Mouse (Mus musculus) liver, adult 2 months (tissue): Measurements from ENCODE around the gene Ankrd44. TPM values are rescaled to one million over a fixed set of nuclear protein-coding genes. Genes with fewer than 3 reads are reported as not detected.

Source experiments
- DNase-seq: peaks from one replicate; pipeline ENCODE4 v3.0.0-alpha.2; 2011; ENCODE audit warnings: low read depth, low spot score; ENCODE audit errors: extremely low read depth
- H3K27ac ChIP-seq: fragments of 200-500 bp; replicated peaks from 2 replicates; pipeline ENCODE4 v1.5.1; 2012; ENCODE audit warnings: low read depth, mild to moderate bottlenecking, control low read depth, inconsistent platforms, low read length; ENCODE audit not compliant: insufficient read depth
- H3K27me3 ChIP-seq: fragments of 200-500 bp; 2 replicates; pipeline ENCODE4 v1.6.1; 2012; ENCODE audit warnings: mild to moderate bottlenecking, moderate library complexity, low read length, inconsistent platforms; ENCODE audit not compliant: control insufficient read depth, insufficient read depth
- H3K36me3 ChIP-seq: fragments of 200-500 bp; 2 replicates; pipeline ENCODE4 v1.6.1; 2012; ENCODE audit warnings: low read length, inconsistent platforms; ENCODE audit not compliant: control insufficient read depth, insufficient read depth
- H3K4me1 ChIP-seq: fragments of 200-500 bp; 2 replicates; pipeline ENCODE4 v1.6.1; 2011; ENCODE audit warnings: low read length; ENCODE audit not compliant: control insufficient read depth, insufficient read depth
- H3K4me3 ChIP-seq: fragments of 200-500 bp; 2 replicates; pipeline ENCODE4 v1.5.1; 2011; ENCODE audit warnings: low read depth, mild to moderate bottlenecking, control low read depth, low read length, moderate library complexity; ENCODE audit not compliant: insufficient read depth
- H3K79me2 ChIP-seq: fragments of 200-500 bp; 2 replicates; pipeline ENCODE4 v1.6.1; 2012; ENCODE audit warnings: inconsistent platforms, mild to moderate bottlenecking, low read length, moderate library complexity; ENCODE audit not compliant: control insufficient read depth, insufficient read depth
- H3K9ac ChIP-seq: fragments of 200-500 bp; 2 replicates; pipeline ENCODE4 v1.6.1; 2012; ENCODE audit warnings: low read depth, mild to moderate bottlenecking, control low read depth, inconsistent platforms, low read length
- CTCF ChIP-seq: fragments of 200-500 bp; IDR thresholded peaks from 2 replicates; pipeline ENCODE4 v1.5.1; 2011; ENCODE audit warnings: low read depth, low read length, control low read depth
- POLR2A ChIP-seq: fragments of 200-500 bp; IDR thresholded peaks from 2 replicates; pipeline ENCODE4 v1.6.1; 2011; ENCODE audit warnings: low read length, control low read depth; ENCODE audit not compliant: insufficient read depth; ENCODE audit errors: extremely low read depth
- WGBS: fragments of 180-500 bp; shearing (Covaris S2); methylation state at CpG from one replicate; pipeline ENCODE4 v1.1.7; 2018; 5-methylcytosine and 5-hydroxymethylcytosine counted together
- polyA plus RNA-seq: library from polyadenylated mRNA; depleted of rRNA; stranded (reverse); fragments of >200 nt; gene quantifications from 2 replicates; pipeline ENCODE4 v1.2.3, GENCODE M21; 2012
- total RNA-seq: library from RNA; depleted of rRNA; stranded (reverse); fragments of >200 nt; gene quantifications from 2 replicates; pipeline ENCODE4 v1.2.3, GENCODE M21; 2014

The Ankrd44 gene
- total and polyA plus RNA-seq, 2 experiments, result 2.3 to 8.5 TPM

GRCm38 (mm10) chr1:54778151-54778550, 148.0 kb downstream of the Ankrd44 start:
- H3K27me3 ChIP-seq, result no peaks in the 10 kb centered on the region

GRCm38 (mm10) chr1:54777104-54777503, 149.1 kb downstream of the Ankrd44 start:
- H3K27ac ChIP-seq, result no peak overlapping the region
- no peaks in the 10 kb centered on the region for H3K36me3 ChIP-seq

More at GRCm38 (mm10) chr1:54778151-54778550, 148.0 kb downstream of the Ankrd44 start:
- no peak overlapping the region for H3K4me3 ChIP-seq
- TF ChIP-seq POLR2A, result no peak
- TF ChIP-seq CTCF, result no peak
- no peak overlapping the region for H3K27ac ChIP-seq
- no peak for DNase-seq
- WGBS, result 93% methylated on average over 6 of the region's 6 CpGs
- H3K36me3 ChIP-seq, result no peaks in the 10 kb centered on the region
- H3K4me1 ChIP-seq, result no peaks in the 10 kb centered on the region
- H3K79me2 ChIP-seq, result no peaks in the 10 kb centered on the region
- H3K9ac ChIP-seq, result no peak overlapping the region

DNA sequence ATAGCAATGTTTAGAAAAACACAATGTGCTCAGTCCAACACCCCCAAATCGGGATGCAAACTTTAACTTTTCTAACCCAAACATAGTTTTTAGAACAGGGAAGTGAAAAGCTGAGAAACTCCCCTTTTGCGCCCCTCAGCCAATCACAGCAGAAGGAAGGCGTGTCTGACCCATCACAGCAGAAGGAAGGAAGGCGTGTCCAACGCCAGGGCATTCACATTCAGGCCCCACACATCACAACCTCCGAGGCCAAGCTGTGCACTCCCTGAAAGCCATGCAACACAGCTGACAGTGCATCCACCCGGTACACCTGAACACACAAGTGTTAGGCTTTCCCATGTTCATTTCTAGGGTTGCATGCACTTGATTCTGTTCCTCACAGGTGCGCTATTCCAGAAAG, 150.1 kb downstream of the Ankrd44 start:
- Histone ChIP-seq H3K79me2 (no peaks in the 10 kb centered on the region), H3K27ac (no peak overlapping the region), H3K9ac (no peak overlapping the region), H3K4me3 (no peak overlapping the region), H3K27me3 (no peaks in the 10 kb centered on the region), H3K36me3 (no peaks in the 10 kb centered on the region), H3K4me1 (0 out of 2 replicates have a peak, but pooled peaks cover 2% of the 10 kb centered on the region)
- no peak for TF ChIP-seq POLR2A
- no peak for TF ChIP-seq CTCF
- DNase-seq, result no peak
- WGBS, result 74% methylated on average over 8 of the region's 8 CpGs

More at GRCm38 (mm10) chr1:54777104-54777503, 149.1 kb downstream of the Ankrd44 start:
- 71% methylated on average over 6 of the region's 6 CpGs for WGBS
- Histone ChIP-seq H3K4me3 (no peak overlapping the region), H3K79me2 (no peaks in the 10 kb centered on the region), H3K9ac (no peak overlapping the region), H3K27me3 (no peaks in the 10 kb centered on the region), H3K4me1 (no peaks in the 10 kb centered on the region)
- DNase-seq, result no peak
- TF ChIP-seq CTCF (no peak), POLR2A (no peak)

DNA sequence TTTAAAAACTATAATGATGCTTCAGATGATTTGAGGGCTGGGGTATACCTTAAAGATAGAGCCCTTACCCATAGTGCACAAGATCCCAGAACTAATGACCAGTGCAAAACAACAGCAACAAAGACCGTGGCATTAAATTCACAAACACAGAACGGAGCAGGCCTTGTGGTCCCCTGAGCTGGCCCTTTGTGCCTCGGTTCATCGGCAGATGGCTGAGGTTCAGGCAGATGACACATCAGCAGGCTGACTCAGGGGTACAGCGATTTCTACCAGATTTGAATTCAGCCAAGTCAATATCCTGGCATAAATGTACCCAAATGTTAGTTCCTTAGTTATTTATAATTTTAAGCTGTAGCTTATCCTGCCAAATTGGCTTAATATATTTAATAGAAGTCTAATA, 153.3 kb downstream of the Ankrd44 start:
- H3K79me2 ChIP-seq, result no peaks in the 10 kb centered on the region
- H3K4me1 ChIP-seq, result 0 out of 2 replicates have a peak, but pooled peaks cover 2% of the 10 kb centered on the region
- WGBS, result 96% methylated on average over 5 of the region's 5 CpGs
- H3K27me3 ChIP-seq, result no peaks in the 10 kb centered on the region
- no peak for DNase-seq
- no peaks in the 10 kb centered on the region for H3K36me3 ChIP-seq
- no peak overlapping the region for H3K4me3 ChIP-seq
- no peak overlapping the region for H3K27ac ChIP-seq
- no peak overlapping the region for H3K9ac ChIP-seq
- TF ChIP-seq CTCF, result no peak
- no peak for TF ChIP-seq POLR2A

DNA sequence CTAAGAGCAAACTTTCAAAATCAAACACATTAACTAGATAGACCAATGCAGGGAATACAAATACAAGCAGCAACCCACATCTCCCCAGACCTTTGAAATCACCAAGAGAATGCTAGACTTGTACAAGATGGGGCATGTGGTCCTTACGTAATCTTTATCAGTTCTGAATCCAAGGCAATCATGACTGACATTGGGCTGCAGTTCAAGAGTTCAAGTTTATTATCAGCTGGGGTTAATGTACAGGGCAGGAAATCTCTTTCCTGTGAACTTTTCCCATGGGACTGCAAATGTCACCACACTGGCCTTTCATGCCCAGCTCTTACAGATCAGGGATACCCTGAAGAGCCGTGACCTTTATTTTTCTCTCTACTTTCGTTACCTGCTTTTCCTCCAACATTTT, 154.7 kb downstream of the Ankrd44 start:
- Histone ChIP-seq H3K27me3 (no peaks in the 10 kb centered on the region), H3K4me1 (peaks cover 4% of the 10 kb centered on the region; the same call in 1 of the 2 replicates), H3K9ac (no peak overlapping the region), H3K27ac (no peak overlapping the region), H3K79me2 (no peaks in the 10 kb centered on the region), H3K4me3 (no peak overlapping the region), H3K36me3 (no peaks in the 10 kb centered on the region)
- TF ChIP-seq CTCF (no peak), POLR2A (no peak)
- peak; percentile 77 for DNase-seq
- 37% methylated on average over 3 of the region's 3 CpGs for WGBS

- 76% methylated on average over 3 of the region's 3 CpGs for WGBS
- H3K4me1 ChIP-seq, result peaks cover 4% of the 10 kb centered on the region; the same call in 1 of the 2 replicates
- DNase-seq, result no peak
These were observed 159.0 kb downstream of the Ankrd44 start for GRCm38 (mm10) chr1:54767221-54767620.

More at GRCm38 (mm10) chr1:54767221-54767620, 159.0 kb downstream of the Ankrd44 start:
- no peaks in the 10 kb centered on the region for H3K27me3 ChIP-seq
- no peak for TF ChIP-seq CTCF
- no peak for TF ChIP-seq POLR2A
- H3K36me3 ChIP-seq, result no peaks in the 10 kb centered on the region; the same call in 1 of the 2 replicates
- no peak overlapping the region for H3K9ac ChIP-seq
- H3K4me3 ChIP-seq, result no peak overlapping the region
- no peaks in the 10 kb centered on the region for H3K79me2 ChIP-seq
- H3K27ac ChIP-seq, result no peak overlapping the region
